Mouse (Mus musculus) fat pad, adult 2 months (tissue): Measurements from ENCODE around the gene Ccdc62.

Experiments used
- DNase-seq: peaks from one replicate; pipeline ENCODE4 v3.0.0-alpha.2; 2011; ENCODE audit warnings: low read depth, low spot score; ENCODE audit errors: extremely low read depth

The Ccdc62 gene

DNA sequence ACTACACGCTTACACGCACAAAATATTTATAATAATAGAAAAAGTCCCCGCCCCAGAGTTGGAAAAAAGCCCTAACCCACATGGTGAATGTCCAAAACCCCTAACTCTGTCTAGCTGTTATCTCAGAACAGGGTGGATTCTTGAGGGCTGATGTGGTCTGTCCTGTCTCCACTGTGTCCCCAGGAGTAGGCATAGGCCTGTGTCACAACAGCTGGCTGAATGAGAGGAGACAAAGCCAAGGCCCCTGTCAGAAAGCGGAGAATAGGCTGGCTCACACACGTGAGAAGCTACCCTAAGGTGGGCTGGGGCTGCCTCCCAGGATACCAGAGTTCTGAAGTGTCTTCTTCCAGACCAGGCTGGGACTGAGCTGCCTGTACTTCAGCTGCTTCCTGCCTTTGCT, 47.7 kb downstream of the Ccdc62 start:
- no peak for DNase-seq

DNA sequence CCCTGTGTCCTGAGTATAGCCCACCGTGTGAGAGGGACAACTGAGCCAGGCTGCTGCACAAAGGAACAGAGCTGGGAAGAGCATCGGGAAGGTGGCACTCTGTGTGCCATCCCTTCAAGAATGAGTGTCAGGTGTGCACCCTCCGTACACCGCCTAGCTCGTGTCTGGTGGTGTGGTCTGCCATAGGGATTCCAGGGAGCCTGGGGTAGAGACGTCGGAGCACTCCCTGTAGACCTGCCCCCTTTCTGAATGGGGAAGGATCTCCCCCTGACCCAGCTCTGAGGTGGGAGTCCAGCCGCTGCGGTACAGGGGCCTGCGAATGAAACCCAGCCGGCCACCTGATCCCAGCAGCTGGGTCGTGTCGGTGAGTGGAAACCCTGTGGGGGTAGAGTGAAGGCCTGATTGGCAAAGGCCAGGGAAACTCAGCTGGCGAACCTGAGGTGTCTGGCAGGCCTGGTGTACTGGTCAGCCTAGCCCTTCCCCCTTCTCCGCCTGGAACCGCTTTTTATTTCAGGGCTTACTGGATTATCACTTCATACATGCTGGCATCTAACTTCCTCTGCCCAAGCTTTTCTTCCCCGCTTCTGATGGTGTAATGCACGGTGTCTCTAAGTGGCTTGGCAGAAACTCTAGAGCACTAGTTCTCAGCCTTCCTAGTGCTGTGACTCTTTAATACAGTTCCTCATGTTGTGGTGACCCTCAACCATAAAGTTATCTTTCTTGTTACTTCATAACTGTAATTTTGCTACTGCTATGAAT, 48.9 kb downstream of the Ccdc62 start:
- no peak for DNase-seq

DNA sequence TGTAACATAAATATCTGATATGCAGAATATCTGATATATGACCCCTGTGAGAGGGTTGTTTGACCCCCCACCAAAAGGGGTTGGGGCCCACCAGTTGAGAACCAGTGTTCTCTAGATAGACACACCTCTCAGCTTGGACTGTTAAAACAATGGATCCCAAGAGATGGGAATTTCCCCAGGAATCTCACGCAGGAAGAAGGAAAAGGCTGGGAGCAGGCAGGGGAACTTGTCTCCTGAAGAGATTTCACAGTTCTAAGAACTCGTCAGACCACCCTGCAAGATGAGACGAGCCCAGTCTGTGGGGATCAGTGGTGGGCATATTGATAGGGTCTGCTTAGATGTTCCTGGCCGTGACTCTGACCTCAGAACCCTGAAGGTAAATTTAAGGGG, 49.5 kb downstream of the Ccdc62 start:
- DNase-seq: no peak

DNA sequence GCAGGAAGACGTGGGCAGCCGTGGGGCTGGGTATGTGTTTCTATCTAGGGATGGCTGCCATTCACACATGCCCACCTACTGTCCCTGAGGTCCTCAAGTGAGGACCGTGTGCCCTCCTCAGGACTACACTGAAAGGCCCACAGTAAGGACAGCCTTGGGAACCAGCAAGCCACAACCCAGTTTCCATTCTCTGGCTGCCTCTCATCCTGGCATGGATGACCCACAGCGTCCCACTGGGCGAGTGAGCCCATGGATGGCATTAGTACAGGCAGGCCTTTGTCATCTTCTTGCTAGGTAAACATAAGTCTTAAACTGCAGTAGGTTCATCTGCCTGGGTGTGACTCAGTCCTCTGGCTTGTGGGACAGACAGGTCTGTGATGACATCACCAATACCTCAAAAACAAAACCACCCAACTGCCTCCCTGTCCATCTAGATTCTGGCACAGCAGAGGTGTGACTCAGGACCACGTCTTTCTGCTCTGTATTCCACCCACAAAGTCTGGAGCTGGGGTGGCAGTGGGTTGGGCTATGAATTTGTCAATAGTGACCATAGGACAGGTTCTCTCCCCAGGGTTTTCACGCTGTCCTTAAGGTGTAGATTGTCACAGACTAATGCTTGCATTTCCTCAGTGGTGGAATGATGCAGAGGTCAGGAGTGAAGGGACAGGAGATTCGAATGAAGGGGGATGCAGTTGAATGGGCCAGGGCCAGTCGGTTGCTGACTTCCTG, 50.2 kb downstream of the Ccdc62 start:
- no peak for DNase-seq

DNA sequence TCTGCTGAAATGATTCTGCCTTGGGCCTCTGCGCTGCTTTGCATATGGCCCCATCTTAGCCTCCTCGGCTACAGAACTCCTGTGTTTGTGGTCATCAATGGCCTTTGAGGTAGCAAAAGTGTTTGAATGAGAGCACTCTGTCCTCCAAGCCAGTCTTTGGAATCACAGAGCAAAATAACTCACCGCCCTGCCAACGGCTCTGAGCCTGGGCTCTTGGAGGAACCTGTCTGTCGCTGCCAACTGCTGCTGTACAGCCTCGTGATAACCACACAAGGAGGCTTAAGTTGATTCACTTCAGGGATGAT, 50.7 kb downstream of the Ccdc62 start:
- no peak for DNase-seq

DNA sequence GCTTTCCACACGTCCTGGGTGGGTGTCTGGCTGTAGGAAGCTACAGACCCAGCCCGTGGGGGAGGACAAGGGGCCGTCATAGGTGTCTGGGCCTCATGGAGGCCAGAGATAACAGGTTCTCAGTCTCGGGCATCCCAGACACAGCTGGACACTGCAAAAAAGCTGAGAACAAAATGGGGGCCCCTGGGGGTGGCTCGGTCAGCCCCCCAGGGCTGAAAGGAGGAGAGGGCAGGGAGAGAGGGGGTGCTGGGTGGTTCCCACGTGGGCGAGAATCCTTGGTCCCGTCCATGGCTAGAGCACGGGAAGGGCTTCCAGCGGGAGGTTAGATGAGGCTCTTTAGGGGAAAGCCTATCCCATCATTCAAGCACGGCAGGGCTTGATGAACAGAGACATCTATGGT, 52.4 kb downstream of the Ccdc62 start:
- DNase-seq: no peak

DNA sequence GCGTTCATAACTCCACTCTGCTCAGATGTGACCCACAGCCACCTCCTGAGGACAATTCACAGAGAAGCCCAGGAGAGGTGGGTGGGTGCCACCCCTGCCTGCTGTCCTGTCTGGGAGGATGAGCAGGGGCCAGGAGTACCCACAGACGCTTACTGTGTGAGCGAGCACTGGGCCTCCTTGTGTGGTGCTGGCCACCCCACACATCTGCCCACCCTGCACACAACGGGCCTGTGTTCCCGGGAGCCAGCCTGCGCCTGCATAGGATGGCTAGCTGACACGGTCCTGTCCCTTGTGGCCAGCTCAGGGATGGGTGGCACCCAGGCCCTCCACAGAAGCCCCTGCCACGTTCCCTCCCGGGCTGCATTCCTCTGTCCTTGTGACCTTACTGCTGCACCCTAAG, 55.0 kb downstream of the Ccdc62 start:
- DNase-seq: no peak

DNA sequence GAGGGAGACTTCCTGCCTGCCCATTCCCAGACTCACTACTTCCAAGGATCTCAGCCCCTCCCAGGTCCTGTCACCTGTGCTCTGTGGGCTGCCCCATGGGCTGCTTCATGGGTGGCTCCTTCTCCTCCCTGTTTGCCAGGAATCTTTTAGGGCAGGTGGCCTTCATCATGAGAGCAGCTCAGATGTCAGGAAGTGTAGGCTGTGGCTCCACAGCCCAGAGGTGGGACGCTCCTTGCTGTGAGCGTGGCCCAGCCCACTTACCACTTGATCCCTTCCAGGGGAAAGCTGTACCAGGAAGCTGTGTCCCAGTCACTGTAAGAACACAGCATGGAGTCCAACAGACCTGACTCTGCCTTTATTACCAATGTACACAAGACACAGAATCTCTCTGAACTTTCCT, 56.4 kb downstream of the Ccdc62 start:
- no peak for DNase-seq

DNA sequence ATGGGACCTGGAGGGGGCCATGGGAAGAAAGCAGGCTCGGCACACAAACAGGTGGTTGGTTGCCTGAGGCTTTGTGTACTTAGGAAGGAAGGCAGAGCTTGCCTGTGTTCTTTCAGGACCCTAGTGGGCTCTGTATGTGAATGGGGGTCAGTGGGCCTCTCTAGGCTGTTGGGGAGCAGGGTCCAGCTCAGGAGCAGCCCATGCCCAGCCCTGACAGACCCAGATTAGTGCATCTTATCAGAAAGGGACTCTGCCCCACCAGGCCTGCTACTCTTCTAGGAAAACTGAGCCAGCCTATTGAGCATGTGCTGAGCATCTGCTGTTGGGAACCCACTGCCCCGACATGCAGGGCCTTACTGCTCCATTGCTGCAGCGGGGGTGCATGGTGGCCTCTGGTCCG, 57.0 kb downstream of the Ccdc62 start:
- DNase-seq: no peak

DNA sequence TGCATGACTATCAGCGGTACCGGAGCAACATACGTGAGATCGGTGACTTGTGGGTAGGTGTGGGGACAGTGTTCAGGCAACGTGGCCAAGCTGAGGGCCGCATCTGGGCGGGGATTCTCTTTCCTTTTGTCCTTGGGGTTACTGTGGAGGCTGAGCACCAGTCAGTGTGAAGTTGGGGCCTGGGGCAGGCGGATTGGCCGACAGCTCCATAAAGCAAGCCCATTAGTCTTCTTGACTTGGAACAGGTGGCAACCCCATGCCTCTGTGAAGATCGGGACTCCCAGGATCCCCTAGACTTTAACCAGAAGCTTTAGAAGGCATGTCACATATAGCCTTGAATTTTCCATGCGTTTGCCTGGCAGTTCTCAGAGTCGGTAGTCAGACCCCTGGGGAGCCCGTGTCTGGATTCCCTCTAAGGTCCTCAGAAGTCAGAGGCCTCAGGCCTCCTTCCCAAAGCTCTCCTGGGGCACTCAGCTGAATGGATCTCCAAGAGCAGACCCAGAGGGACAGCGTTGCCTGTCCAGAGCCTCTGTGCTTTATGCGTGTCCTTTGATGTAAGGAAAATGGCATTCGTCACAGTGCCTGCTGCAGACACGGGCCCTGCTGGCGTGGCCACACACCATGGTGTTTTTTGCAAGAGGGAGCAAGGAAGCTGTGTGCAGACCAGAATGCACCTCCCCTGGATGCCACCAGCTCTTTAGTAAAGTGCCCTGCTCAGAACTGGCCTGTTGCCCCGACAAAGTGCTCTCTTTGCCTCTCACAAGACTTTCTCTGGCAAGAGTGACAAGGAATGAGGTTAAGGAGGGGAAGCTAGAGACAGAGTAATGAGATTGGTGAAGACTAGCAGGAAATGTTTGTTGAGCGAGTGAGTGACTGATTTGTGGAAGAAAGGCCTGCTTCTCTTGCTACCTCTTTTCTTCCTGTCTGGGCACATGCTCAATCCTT, 59.7 kb downstream of the Ccdc62 start:
- DNase-seq: no peak

DNA sequence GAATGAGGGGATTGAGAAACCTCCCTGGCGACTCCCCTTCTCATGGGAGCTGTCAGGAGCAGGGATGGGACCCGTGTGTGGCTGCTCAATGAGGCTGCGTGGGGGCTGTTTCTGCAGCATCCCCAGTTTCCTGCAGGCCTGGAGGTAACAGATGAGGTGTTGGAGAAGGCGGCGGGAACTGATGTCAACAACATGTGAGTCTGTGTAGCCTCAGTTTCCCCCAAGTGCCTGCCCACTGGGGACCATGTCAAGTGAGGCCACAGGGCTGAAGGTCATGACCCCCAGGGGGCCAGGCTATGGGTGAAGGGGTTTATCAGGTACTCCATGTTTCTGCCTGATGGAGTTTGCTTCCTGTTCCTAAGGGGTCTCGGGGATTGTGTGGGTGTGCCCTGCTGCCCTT, 60.8 kb downstream of the Ccdc62 start:
- DNase-seq: no peak

DNA sequence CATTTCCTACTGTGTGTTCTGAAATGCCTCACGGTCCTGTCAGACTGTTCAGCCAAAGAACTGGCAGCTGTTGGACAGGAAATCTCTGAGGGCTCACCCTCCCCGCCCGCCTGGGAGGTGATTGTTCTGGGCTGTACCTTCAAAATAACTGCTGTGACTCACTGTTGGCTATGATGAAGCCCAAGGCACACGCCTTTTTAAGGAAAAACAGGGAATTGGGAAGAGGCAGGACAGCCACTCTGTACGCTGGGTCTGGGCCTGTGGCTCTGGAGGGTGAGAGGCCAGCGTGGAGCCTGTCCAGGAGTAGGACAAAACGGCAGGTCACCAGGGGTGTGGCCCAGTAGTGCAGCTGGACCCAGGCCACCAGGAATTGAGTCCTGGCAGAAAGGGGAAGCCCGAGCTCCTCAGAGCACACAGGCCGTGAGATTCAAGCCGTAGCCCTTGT, 61.7 kb downstream of the Ccdc62 start:
- DNase-seq: no peak

DNA sequence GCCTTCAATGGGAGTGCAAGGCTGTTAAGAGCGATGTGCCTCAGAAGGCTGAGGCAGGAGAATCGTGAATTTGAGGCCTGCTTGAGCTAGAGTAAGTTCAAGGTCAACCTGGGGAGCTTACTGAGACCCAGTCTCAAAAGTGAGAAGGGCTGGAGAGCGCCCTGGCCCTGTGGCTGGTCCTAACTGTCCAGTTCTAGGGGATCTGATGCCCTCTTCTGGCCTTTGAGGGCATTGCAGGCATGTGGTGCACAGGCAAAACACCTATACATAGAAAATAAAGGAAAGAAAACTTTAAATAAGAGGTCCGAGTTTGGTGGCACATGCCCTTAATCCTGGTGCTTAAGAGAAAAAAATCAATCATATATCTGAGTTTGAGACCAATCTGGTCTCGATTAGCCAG, 62.3 kb downstream of the Ccdc62 start:
- DNase-seq: no peak

DNA sequence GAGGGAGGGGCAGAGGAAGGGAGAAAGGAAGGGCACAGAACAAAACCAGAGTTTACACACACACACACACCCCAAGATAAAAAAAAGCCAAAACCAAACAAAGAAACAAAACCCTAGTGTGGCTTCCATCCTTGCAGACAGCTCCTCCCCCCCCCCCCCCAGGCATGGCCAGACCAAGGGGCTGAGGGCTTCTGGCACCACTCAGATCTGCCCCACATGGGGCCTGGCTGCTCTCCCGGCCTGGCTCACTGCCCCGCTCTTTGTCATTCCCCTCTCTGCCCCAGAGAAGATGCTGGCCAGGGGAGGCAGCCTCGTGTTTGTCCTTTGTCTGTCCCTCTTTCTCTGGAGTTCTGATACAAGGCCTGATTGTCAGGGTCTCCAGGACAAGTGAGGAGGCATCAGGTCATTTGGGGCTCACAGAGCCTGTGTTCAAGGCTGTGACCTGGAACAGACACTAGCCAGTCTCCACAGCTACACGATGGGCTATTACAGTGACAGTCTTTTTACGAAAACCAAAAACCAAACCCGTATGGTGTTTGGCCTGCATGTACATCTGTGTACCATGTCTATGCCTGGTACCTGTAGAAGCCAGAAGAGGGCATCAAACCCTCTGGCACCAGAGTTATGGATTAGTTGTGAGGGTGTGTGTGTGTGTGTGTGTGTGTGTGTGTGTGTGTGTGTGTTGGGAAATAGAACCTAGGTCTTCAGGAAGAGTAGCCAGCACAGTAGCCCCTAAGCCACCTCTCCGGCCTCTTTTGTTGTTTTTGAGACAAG, 63.0 kb downstream of the Ccdc62 start:
- no peak for DNase-seq

DNA sequence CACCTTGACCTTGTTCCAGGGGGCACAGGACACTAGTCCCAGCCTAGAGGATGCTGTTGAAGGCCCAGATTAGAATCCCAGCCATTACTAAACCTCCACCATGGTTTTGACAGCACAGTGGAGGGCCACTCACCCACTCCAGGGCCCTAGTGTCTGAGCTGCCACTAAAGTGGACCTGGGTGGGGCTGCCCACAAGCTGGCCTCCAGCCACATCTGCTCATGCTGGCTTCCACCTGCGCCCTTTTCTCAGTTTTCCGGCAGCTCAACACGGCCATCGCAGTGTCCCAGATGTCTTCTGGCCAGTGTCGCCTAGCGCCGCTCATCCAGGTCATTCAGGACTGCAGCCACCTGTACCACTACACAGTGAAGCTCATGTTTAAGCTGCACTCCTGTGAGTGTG, 64.0 kb downstream of the Ccdc62 start:
- DNase-seq: no peak

DNA sequence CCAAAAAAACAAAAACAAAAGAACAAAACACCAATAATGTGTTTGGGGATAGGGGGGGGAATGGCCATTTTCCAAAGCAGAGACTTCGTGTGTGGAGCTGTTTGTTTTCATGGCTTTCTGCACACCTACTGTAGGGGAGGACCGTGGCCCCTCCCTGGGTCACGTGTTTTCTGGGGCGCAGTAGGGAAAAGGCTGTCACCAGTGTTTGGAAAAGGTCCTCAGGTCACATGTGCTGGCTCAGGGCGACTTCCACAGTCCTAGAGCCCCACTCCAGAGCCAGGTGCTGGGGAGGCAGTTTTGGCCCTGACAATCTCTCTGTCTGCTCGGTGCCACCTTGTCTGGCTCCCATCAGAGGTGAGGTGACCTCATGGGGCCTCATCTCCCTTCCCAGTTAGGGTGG, 64.9 kb downstream of the Ccdc62 start:
- DNase-seq: no peak

DNA sequence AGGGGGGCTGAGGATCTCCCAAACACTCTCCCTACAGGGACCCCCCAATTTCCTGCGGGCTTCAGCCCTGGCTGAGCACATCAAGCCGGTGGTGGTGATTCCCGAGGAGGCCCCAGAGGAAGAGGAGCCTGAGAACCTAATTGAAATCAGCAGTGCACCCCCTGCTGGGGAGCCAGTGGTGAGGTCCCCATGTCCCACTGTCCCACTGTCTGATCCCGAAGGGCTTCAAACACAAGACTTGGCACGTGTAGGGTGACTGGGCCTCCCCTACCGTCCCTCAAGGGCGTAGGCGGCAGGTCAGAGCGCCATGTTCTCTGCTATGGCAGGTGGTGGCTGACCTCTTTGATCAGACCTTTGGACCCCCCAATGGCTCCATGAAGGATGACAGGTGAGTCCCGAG, 65.7 kb downstream of the Ccdc62 start:
- DNase-seq: no peak

DNA sequence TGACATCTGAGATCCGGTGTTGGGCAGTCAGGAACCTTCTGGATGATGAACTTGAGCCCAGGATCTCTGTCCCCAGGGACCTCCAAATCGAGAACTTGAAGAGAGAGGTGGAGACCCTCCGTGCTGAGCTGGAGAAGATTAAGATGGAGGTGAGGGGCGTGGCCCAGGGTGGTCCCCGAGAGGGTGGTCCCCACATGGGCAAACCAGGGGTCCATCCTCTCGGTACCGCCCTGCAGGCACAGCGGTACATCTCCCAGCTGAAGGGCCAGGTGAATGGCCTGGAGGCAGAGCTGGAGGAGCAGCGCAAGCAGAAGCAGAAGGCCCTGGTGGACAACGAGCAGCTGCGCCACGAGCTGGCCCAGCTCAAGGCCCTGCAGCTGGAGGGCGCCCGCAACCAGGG, 66.2 kb downstream of the Ccdc62 start:
- DNase-seq: no peak

DNA sequence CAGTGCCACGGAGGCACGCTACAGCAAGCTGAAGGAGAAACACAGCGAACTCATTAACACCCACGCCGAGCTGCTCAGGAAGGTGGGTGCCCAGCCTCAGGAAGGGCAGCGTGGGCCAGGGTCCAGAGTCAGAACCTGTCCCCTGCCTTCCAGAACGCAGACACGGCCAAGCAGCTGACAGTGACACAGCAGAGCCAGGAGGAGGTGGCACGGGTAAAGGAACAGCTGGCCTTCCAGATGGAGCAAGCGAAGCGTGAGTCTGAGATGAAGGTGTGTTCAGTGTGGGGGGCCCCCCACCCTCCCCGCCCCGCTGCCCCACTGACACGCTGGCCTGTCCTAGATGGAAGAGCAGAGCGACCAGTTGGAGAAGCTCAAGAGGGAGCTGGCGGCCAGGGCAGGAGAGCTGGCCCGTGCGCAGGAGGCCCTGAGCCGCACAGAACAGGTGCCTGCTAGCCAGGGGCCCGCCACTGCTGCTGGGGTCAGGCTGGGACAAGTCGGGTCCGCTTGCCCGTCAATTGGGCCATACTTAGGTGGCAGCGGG, 66.8 kb downstream of the Ccdc62 start:
- DNase-seq: no peak

DNA sequence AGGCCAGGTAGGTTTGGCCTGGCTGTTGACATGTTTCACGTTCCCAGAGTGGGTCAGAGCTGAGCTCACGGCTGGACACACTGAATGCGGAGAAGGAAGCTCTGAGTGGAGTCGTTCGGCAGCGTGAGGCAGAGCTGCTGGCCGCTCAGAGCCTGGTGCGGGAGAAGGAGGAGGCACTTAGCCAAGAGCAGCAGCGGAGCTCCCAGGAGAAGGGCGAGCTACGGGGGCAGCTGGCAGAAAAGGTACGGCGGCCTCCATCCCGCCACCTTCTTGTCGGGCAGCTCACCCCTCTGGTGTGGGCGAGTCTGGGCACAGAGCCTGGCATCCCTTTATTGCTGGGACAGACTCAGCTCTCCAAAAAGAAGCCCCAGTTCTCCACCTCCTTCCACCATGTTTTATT, 67.3 kb downstream of the Ccdc62 start:
- DNase-seq: no peak

DNA sequence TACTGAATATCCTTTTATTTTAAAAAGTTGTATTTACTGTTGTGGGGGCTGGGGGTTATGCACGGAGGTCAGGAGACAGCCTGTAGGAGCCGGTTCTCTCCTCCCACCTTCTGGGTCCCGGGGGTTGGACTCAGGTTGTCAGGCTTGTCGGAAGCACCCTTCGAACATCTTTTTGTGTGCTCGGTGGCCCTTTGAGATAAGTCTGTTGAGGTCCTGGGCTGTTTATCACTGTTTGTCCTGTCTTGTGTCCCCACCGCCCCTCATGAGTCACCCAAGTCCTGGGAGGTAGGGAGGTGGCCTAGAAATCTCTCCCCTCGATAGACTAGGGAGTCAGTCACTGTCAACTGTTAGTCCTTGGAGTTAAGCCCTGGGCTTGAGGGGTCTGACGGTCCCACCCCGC, 67.9 kb downstream of the Ccdc62 start:
- no peak for DNase-seq
